Mouse (Mus musculus): ENCODE data around the gene Rbfox2.

DNA sequence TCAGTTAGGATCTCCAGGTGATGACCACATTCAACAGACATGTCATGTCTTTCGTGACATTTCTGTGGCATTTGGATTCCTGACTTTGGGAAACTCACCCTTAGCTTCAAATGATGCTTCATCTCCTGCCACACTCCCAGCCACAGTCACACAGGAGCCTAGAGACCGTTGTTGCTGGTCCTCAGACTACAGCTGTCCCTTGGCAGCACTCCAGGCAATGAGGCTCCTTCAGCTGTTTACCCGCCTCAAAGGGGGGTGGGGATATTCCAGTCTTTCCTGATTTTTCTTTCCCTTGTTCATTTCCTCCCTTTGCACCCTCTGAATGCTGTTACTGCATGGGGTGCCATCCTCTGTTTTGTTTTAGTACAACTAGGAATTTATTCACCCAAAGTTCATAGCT, 150.3 kb downstream of the Rbfox2 start:
- no peak for TF ChIP-seq CTCF (IDR thresholded peaks at IDR 0.05; ENCODE audit: low read depth, low read length)
- TF ChIP-seq POLR2A (IDR thresholded peaks at IDR 0.05; ENCODE audit: extremely low read depth, insufficient read depth, low read length) = no peak

All from liver, adult 2 months (tissue).